Comparison of ENCODE assay signal across 16 mouse cellular contexts in genomic region chr9:114416646-114417517, GRCm38 (mm10). TPM values are rescaled to one million over a fixed set of nuclear protein-coding genes. Genes with fewer than 3 reads are reported as not detected.
DNase-seq lines count a peak whose midpoint lies in the region; ATAC-seq and TF ChIP-seq lines count a peak whose summit lies in the region.
"Had no signal": no experiment of that assay in that cellular context is flagged by ENCODE, and none has a peak within 500 bp of the region (broad histone marks: within the 10 kb centered on the region; RNA-seq: fewer than 3 reads in every experiment).

No protein-coding gene starts in this region.

- H3K4me1 ChIP-seq in E14TG2a.4 (replicated peaks; ENCODE audit: low read depth, low read length) = no peaks in the 10 kb centered on the region
- H3K4me1 ChIP-seq in intestine, embryonic 15.5 days (replicated peaks) = no peaks in the 10 kb centered on the region
- H3K4me1 ChIP-seq in hindbrain, embryonic 10.5 days (replicated peaks) = no peaks in the 10 kb centered on the region

- H3K27me3 ChIP-seq in E14TG2a.4 (ENCODE audit: insufficient read depth, low read length) = no peaks in the 10 kb centered on the region
- H3K27me3 ChIP-seq in intestine, embryonic 15.5 days (replicated peaks) = no peaks in the 10 kb centered on the region
- H3K27me3 ChIP-seq in hindbrain, embryonic 10.5 days (ENCODE audit: insufficient read depth, poor library complexity, severe bottlenecking) = no peaks in the 10 kb centered on the region

- peak; percentile 63 for ATAC-seq in intestine, embryonic 15.5 days
- no peak for ATAC-seq in erythroblast, adult 5-6 weeks (replicated peaks; ENCODE audit: low FRiP score, poor library complexity, severe bottlenecking)
- no peak for ATAC-seq in cerebellum, adult (ENCODE audit: insufficient number of reproducible peaks, low FRiP score, low TSS enrichment)
- ATAC-seq: forebrain, embryonic 16.5 days; midbrain, embryonic 16.5 days had no signal

- peak overlapping the region; percentile 20; the same call in 1 of the 2 replicates for H3K4me3 ChIP-seq in E14TG2a.4 (replicated peaks; ENCODE audit: low read length)
- H3K4me3 ChIP-seq in intestine, embryonic 15.5 days (replicated peaks) = no peak overlapping the region
- no peak overlapping the region for H3K4me3 ChIP-seq in hindbrain, embryonic 10.5 days

- no peak for TF ChIP-seq CTCF in E14TG2a.4 (conservative IDR thresholded peaks at IDR 0.05; ENCODE audit: low read length)

- peaks cover 97% of the 10 kb centered on the region for H3K9me3 ChIP-seq in E14TG2a.4 (ENCODE audit: low read length)
- no peaks in the 10 kb centered on the region for H3K9me3 ChIP-seq in intestine, embryonic 15.5 days
- 0 out of 2 replicates have a peak, but pooled peaks cover 2% of the 10 kb centered on the region for H3K9me3 ChIP-seq in hindbrain, embryonic 10.5 days

- no peak overlapping the region for H3K27ac ChIP-seq in intestine, embryonic 15.5 days
- H3K27ac ChIP-seq in hindbrain, embryonic 10.5 days = no peak overlapping the region
- H3K27ac ChIP-seq: stomach, postnatal 0 days had no signal

- DNase-seq in kidney, adult 9 months = peak; percentile 71
- DNase-seq in kidney, postnatal 25 days = peak; percentile 43 to 66
- no peak for DNase-seq in hindbrain, embryonic 10.5 days (ENCODE audit: low spot score)
- DNase-seq in right cerebral cortex, postnatal 10 days (ENCODE audit: low spot score in 2 of 2) = no peak
- DNase-seq: B cell, adult 2 months; cerebellum, adult 9-11 months; lung, adult 18-20 months; lung, postnatal 14 days; thymus, postnatal 14 days had no signal

- no peak overlapping the region for H3K4me2 ChIP-seq in intestine, embryonic 15.5 days (replicated peaks)

- H3K9ac ChIP-seq in intestine, embryonic 15.5 days = no peak overlapping the region

- 80% methylated on average over 21 of the region's 21 CpGs for whole genome bisulfite sequencing in intestine, embryonic 15.5 days
- WGBS in hindbrain, embryonic 10.5 days = 93% methylated on average over 21 of the region's 21 CpGs

- H3K36me3 ChIP-seq in E14TG2a.4 (ENCODE audit: insufficient read depth, low read length) = peaks cover 90% of the 10 kb centered on the region
- H3K36me3 ChIP-seq in intestine, embryonic 15.5 days = peaks cover 3% of the 10 kb centered on the region; the same call in 1 of the 2 replicates
- H3K36me3 ChIP-seq in hindbrain, embryonic 10.5 days = peaks cover 18% of the 10 kb centered on the region

RNA-seq across cellular contexts. Expression of gene Tmppe, which starts 16.0 kb away (rescaled TPM):
- polyA plus RNA-seq in intestine, embryonic 15.5 days (2015; fragmentation: Nextera tagmentation; extraction: Ambion mirVana) = 18.3 and 22.1 TPM in 2 replicates
- total RNA-seq in erythroblast, adult 5-6 weeks (2015; ENCODE audit: low replicate concordance) = not detected in 2 replicates
- 2.2 and 2.4 TPM in 2 replicates for total RNA-seq in erythroblast, adult 5-6 weeks (2017; ENCODE audit: low replicate concordance)
- 9.9 and 12.3 TPM in 2 replicates for polyA plus RNA-seq in hindbrain, embryonic 10.5 days (2016; fragmentation: Nextera tagmentation; extraction: Ambion mirVana)

RNA-seq across cellular contexts. Expression of gene Glb1, which starts 16.0 kb away (rescaled TPM):
- polyA plus RNA-seq in intestine, embryonic 15.5 days (2015; fragmentation: Nextera tagmentation; extraction: Ambion mirVana) = 157 and 179 TPM in 2 replicates
- 5.0 and 15.9 TPM in 2 replicates for total RNA-seq in erythroblast, adult 5-6 weeks (2015; ENCODE audit: low replicate concordance)
- total RNA-seq in erythroblast, adult 5-6 weeks (2017; ENCODE audit: low replicate concordance) = 1.4 and 2.4 TPM in 2 replicates
- polyA plus RNA-seq in hindbrain, embryonic 10.5 days (2016; fragmentation: Nextera tagmentation; extraction: Ambion mirVana) = 22.4 and 23.1 TPM in 2 replicates

RNA-seq across cellular contexts. Expression of gene Crtap, which starts 26.4 kb away (rescaled TPM):
- polyA plus RNA-seq in intestine, embryonic 15.5 days (2015; fragmentation: Nextera tagmentation; extraction: Ambion mirVana) = 107 and 110 TPM in 2 replicates
- 1.5 and 13.4 TPM in 2 replicates for total RNA-seq in erythroblast, adult 5-6 weeks (2015; ENCODE audit: low replicate concordance)
- total RNA-seq in erythroblast, adult 5-6 weeks (2017; ENCODE audit: low replicate concordance) = 3.2 and 3.5 TPM in 2 replicates
- 42.3 and 52.1 TPM in 2 replicates for polyA plus RNA-seq in hindbrain, embryonic 10.5 days (2016; fragmentation: Nextera tagmentation; extraction: Ambion mirVana)

Comparison
In these comparisons a context has a peak if more than half of its experiments do, and no peak if none do; other contexts are left out.
1. DNase-seq: peak in kidney, adult 9 months (single experiment) and kidney, postnatal 25 days (2 of 2); none in hindbrain, embryonic 10.5 days (single experiment) and right cerebral cortex, postnatal 10 days (0 of 2).